Mouse (Mus musculus) CH12.LX (cell line): ENCODE data around the gene Lmo7. TPM values are rescaled to one million over a fixed set of nuclear protein-coding genes. Genes with fewer than 3 reads are reported as not detected.

Experiments used
- DNase-seq: peaks from one replicate; pipeline ENCODE4 v3.0.0-alpha.2; 2013; ENCODE audit errors: extremely low read depth
- H3K27ac ChIP-seq: 2 replicates; pipeline ENCODE4 v1.5.1; 2012; ENCODE audit warnings: low read depth, mild to moderate bottlenecking, control low read depth, moderate library complexity; ENCODE audit not compliant: insufficient read depth
- H3K27me3 ChIP-seq: replicated peaks from 2 replicates; pipeline ENCODE3; 2012; ENCODE audit warnings: inconsistent platforms
- H3K36me3 ChIP-seq, 2 experiments: replicated peaks in 1 of 2; 2 replicates each; pipeline versions ENCODE3 to v1.6.1; 2012; ENCODE audit warnings: inconsistent platforms in 1 of 2, low read length in 1 of 2, mild to moderate bottlenecking in 1 of 2, mixed read lengths in 1 of 2, moderate library complexity in 1 of 2; ENCODE audit not compliant: control insufficient read depth in 1 of 2, insufficient read depth in 1 of 2
- H3K4me1 ChIP-seq, 2 experiments: 2 replicates each; pipeline ENCODE4 v1.6.1; 2012; ENCODE audit warnings: inconsistent platforms in 1 of 2, moderate library complexity in 1 of 2; ENCODE audit not compliant: insufficient read depth in 2 of 2, control insufficient read depth in 1 of 2
- H3K4me2 ChIP-seq: 2 replicates; pipeline ENCODE4 v1.6.1; 2012; ENCODE audit warnings: low read depth, mild to moderate bottlenecking, control low read depth; ENCODE audit not compliant: poor library complexity, insufficient read depth, severe bottlenecking
- H3K4me3 ChIP-seq, 3 experiments: fragments of 150-350 bp in 1 of 3; sonication (generic) in 1 of 3; replicated peaks in 1 of 3; 2 replicates each; pipeline versions ENCODE3 to v1.5.1; 2011 to 2012; ENCODE audit warnings: low read depth in 2 of 3, low read length in 2 of 3, mild to moderate bottlenecking in 2 of 3, moderate library complexity in 2 of 3, control low read depth in 1 of 3, improper control_type of control experiment in 1 of 3, inconsistent platforms in 1 of 3, mixed read lengths in 1 of 3; ENCODE audit not compliant: poor library complexity in 1 of 3
- H3K79me2 ChIP-seq: replicated peaks from 2 replicates; pipeline ENCODE4 v1.6.1; 2012; ENCODE audit warnings: mild to moderate bottlenecking, moderate library complexity; ENCODE audit not compliant: control insufficient read depth, poor library complexity, insufficient read depth, severe bottlenecking; ENCODE audit errors: extremely low read depth
- H3K9ac ChIP-seq: 2 replicates; pipeline ENCODE4 v1.6.1; 2012; ENCODE audit warnings: low read depth, mild to moderate bottlenecking, control low read depth, moderate library complexity; ENCODE audit not compliant: insufficient read depth
- H3K9me3 ChIP-seq: replicated peaks from 2 replicates; pipeline ENCODE3; 2012; ENCODE audit warnings: low read length, inconsistent platforms, mixed read lengths
- BHLHE40 ChIP-seq: IDR thresholded peaks from 2 replicates; pipeline ENCODE4 v1.6.1; 2011; ENCODE audit warnings: mild to moderate bottlenecking, low read depth, low read length, improper control_type of control experiment
- CHD2 ChIP-seq: IDR thresholded peaks from 2 replicates; pipeline ENCODE4 v1.6.1; 2011; ENCODE audit warnings: low read length, improper control_type of control experiment
- CTCF ChIP-seq, 2 experiments: IDR thresholded peaks in 1 of 2; conservative IDR thresholded peaks in 1 of 2; 2 replicates each; pipeline ENCODE4 v1.5.1; 2011 to 2012; ENCODE audit warnings: low read depth in 2 of 2, low read length in 2 of 2, improper control_type of control experiment in 1 of 2, inconsistent platforms in 1 of 2, mild to moderate bottlenecking in 1 of 2, moderate library complexity in 1 of 2
- ELF1 ChIP-seq: IDR thresholded peaks from 2 replicates; pipeline ENCODE4 v1.6.1; 2014; ENCODE audit warnings: low read depth, mild to moderate bottlenecking, inconsistent platforms, low read length, improper control_type of control experiment
- ETS1 ChIP-seq: conservative IDR thresholded peaks from 2 replicates; pipeline ENCODE4 v1.6.1; 2012; ENCODE audit warnings: low read depth, mild to moderate bottlenecking, inconsistent platforms, low read length, improper control_type of control experiment, moderate library complexity
- GABPA ChIP-seq: IDR thresholded peaks from 2 replicates; pipeline ENCODE4 v1.6.1; 2012; ENCODE audit warnings: low read depth, low read length, improper control_type of control experiment, inconsistent platforms; ENCODE audit not compliant: insufficient replicate concordance
- HCFC1 ChIP-seq: IDR thresholded peaks from 2 replicates; pipeline ENCODE4 v1.6.1; 2012; ENCODE audit warnings: low read depth, mild to moderate bottlenecking, inconsistent platforms, low read length, improper control_type of control experiment
- IRF4 ChIP-seq: IDR thresholded peaks from 2 replicates; pipeline ENCODE4 v1.6.1; 2014; ENCODE audit warnings: low read depth, mild to moderate bottlenecking, inconsistent platforms, low read length, improper control_type of control experiment
- MAFK ChIP-seq: IDR thresholded peaks from 2 replicates; pipeline ENCODE4 v1.6.1; 2011; ENCODE audit warnings: low read length, improper control_type of control experiment; ENCODE audit not compliant: insufficient replicate concordance
- MEF2A ChIP-seq: IDR thresholded peaks from 2 replicates; pipeline ENCODE4 v1.6.1; 2014; ENCODE audit warnings: low read depth, mild to moderate bottlenecking, inconsistent platforms, low read length, improper control_type of control experiment, borderline replicate concordance
- MXI1 ChIP-seq: IDR thresholded peaks from 2 replicates; pipeline ENCODE4 v1.6.1; 2011; ENCODE audit warnings: mild to moderate bottlenecking, low read depth, low read length, improper control_type of control experiment
- MYC ChIP-seq: IDR thresholded peaks from 2 replicates; pipeline ENCODE4 v1.6.1; 2011; ENCODE audit warnings: low read depth, mild to moderate bottlenecking, improper control_type of control experiment, low read length
- NRF1 ChIP-seq: IDR thresholded peaks from 2 replicates; pipeline ENCODE4 v1.6.1; 2014; ENCODE audit warnings: low read depth, mild to moderate bottlenecking, inconsistent platforms, low read length, improper control_type of control experiment, moderate library complexity
- PAX5 ChIP-seq: IDR thresholded peaks from 2 replicates; pipeline ENCODE4 v1.6.1; 2012; ENCODE audit warnings: low read length, inconsistent platforms, mixed read lengths
- POLR2AphosphoS2 ChIP-seq: IDR thresholded peaks from 2 replicates; pipeline ENCODE4 v1.6.1; 2011; ENCODE audit warnings: low read depth, low read length, improper control_type of control experiment
- RAD21 ChIP-seq: IDR thresholded peaks from 2 replicates; pipeline ENCODE4 v1.6.1; 2011; ENCODE audit warnings: low read depth, mild to moderate bottlenecking, low read length, improper control_type of control experiment, moderate library complexity
- SMC3 ChIP-seq: IDR thresholded peaks from 2 replicates; pipeline ENCODE4 v1.6.1; 2011; ENCODE audit warnings: low read depth, low read length, improper control_type of control experiment
- TBP ChIP-seq: conservative IDR thresholded peaks from 2 replicates; pipeline ENCODE4 v1.6.1; 2011; ENCODE audit warnings: low read depth, low read length, improper control_type of control experiment
- UBTF ChIP-seq: IDR thresholded peaks from 2 replicates; pipeline ENCODE4 v1.6.1; 2012; ENCODE audit warnings: low read depth, mild to moderate bottlenecking, inconsistent platforms, low read length, improper control_type of control experiment, moderate library complexity
- USF1 ChIP-seq: IDR thresholded peaks from 2 replicates; pipeline ENCODE4 v1.6.1; 2014; ENCODE audit warnings: low read depth, mild to moderate bottlenecking, inconsistent platforms, low read length, improper control_type of control experiment
- ZC3H11A ChIP-seq: IDR thresholded peaks from 2 replicates; pipeline ENCODE4 v1.6.1; 2012; ENCODE audit warnings: low read depth, mild to moderate bottlenecking, inconsistent platforms, low read length, improper control_type of control experiment
- ZKSCAN1 ChIP-seq: IDR thresholded peaks from 2 replicates; pipeline ENCODE4 v1.6.1; 2012; ENCODE audit warnings: low read depth, inconsistent platforms, low read length, improper control_type of control experiment, borderline replicate concordance
- dilution Hi-C: fragments of 300-500 bp; cut with MboI; formaldehyde crosslinking; loops from 2 replicates; pipeline ENCODE4 v1.14.3; 2020; ENCODE audit warnings: low sequenced_read_pairs; ENCODE audit not compliant: extremely low pct_unique_long_range_greater_than_20kb, extremely low pct_ligation_motif_present
- in situ Hi-C: fragments of 300-500 bp; cut with MboI; formaldehyde crosslinking; loops from 3 replicates; pipeline ENCODE4 v1.14.3; 2019; ENCODE audit warnings: low sequenced_read_pairs, low pct_ligation_motif_present, low pct_unique_long_range_greater_than_20kb, mixed read lengths
- polyA plus RNA-seq: library from polyadenylated mRNA; unstranded; fragments of >175 nt; gene quantifications from 2 replicates; pipeline ENCODE4 v1.2.1, GENCODE M21; 2012; ENCODE audit warnings: low read depth; ENCODE audit not compliant: insufficient read length
- total RNA-seq, 2 experiments: library from RNA; depleted of rRNA; stranded (reverse); fragments of 300-350 nt in 1 of 2; fragments of >200 nt in 1 of 2; gene quantifications; 2 replicates each; pipeline ENCODE4 v1.2.3; 2012 to 2014

The Lmo7 gene
- total and polyA plus RNA-seq, 3 experiments, result 5.0 to 11.9 (median 8.3) TPM

DNA sequence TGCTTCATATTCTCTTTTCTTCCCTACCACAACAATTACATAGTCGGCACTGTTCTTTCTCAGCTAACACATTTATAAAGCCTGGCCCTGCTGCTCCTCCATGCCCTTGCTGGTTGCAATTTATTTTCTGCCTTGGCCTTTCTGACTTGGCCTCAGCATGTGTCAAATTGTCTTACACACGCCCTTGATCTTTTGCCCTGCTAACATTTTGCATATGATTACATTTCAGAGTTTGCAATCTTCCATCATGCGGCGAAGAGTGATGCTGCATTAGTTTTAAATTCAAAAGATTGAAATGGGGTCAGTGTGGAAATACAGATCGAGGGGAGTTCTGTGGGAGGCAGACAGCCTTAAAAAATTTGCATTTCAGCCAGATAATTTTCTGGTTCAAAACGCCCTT, 234.6 kb downstream of the Lmo7 start:
- in situ Hi-C loops, result no loop called here
- TF ChIP-seq ZC3H11A (no peak), BHLHE40 (no peak), MYC (no peak), MAFK (no peak), GABPA (no peak), HCFC1 (no peak), POLR2AphosphoS2 (no peak), ZKSCAN1 (no peak), RAD21 (no peak), MXI1 (no peak)
- H3K79me2 ChIP-seq, result no peaks in the 10 kb centered on the region
- H3K4me1 ChIP-seq, result no peaks in the 10 kb centered on the region
- dilution Hi-C loops, result no loop called here
- no peaks in the 10 kb centered on the region for H3K27me3 ChIP-seq
- no peak overlapping the region for H3K9ac ChIP-seq
- no peaks in the 10 kb centered on the region for H3K9me3 ChIP-seq
- H3K4me2 ChIP-seq, result no peak overlapping the region
- no peak for DNase-seq
- H3K27ac ChIP-seq, result no peak overlapping the region
- no peaks in the 10 kb centered on the region for H3K36me3 ChIP-seq
- no peak overlapping the region for H3K4me3 ChIP-seq

DNA sequence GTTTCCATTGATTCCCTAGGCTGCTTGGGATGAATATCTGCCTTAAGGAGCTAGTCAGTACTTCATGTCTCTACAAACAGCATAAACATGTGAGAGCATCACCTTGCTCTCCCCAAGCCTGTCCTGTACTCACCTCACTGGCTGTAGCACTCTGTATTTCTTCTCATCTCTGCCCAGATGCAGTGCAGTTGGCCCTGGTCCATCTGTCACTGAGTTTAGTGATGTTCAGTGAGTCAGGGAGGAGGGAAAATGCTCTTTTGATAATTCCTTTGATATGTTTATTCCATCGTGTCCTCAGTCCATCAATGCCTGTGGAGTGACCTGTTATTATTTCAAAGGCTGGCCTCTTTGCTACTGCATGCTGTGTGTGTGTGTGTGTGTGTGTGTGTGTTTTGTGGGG, 235.2 kb downstream of the Lmo7 start:
- no peak for DNase-seq
- no peak overlapping the region for H3K27ac ChIP-seq
- no peaks in the 10 kb centered on the region for H3K79me2 ChIP-seq
- H3K9me3 ChIP-seq, result no peaks in the 10 kb centered on the region
- H3K36me3 ChIP-seq, result no peaks in the 10 kb centered on the region
- in situ Hi-C loops (no loop called here), dilution Hi-C loops (no loop called here)
- H3K4me3 ChIP-seq, result no peak overlapping the region
- TF ChIP-seq MEF2A, result no peak
- TF ChIP-seq PAX5, result no peak
- no peak for TF ChIP-seq POLR2AphosphoS2
- no peak for TF ChIP-seq NRF1
- no peak for TF ChIP-seq ETS1
- no peak for TF ChIP-seq UBTF
- TF ChIP-seq ELF1, result no peak
- no peak for TF ChIP-seq IRF4
- TF ChIP-seq CTCF (conservative IDR thresholded peaks at IDR 0.05 in 1 of 2, IDR thresholded peaks at IDR 0.05 in 1 of 2; ENCODE audit: low read depth in 2 of 2, low read length in 2 of 2), result no peak
- TF ChIP-seq GABPA, result no peak
- TF ChIP-seq SMC3, result no peak
- no peak for TF ChIP-seq USF1
- no peak for TF ChIP-seq TBP
- TF ChIP-seq CHD2, result no peak
- TF ChIP-seq, all 38 proteins: peak for 0
- H3K4me1 ChIP-seq, result no peaks in the 10 kb centered on the region
- no peaks in the 10 kb centered on the region for H3K27me3 ChIP-seq
- no peak overlapping the region for H3K4me2 ChIP-seq
- no peak overlapping the region for H3K9ac ChIP-seq
